Mouse (Mus musculus): ENCODE measurements around the gene Bmp2. TPM values are rescaled to one million over a fixed set of nuclear protein-coding genes. Genes with fewer than 3 reads are reported as not detected.

The Bmp2 gene
- total RNA-seq, 2 experiments from 2014 or later = 1.8 to 1.9 TPM

DNA sequence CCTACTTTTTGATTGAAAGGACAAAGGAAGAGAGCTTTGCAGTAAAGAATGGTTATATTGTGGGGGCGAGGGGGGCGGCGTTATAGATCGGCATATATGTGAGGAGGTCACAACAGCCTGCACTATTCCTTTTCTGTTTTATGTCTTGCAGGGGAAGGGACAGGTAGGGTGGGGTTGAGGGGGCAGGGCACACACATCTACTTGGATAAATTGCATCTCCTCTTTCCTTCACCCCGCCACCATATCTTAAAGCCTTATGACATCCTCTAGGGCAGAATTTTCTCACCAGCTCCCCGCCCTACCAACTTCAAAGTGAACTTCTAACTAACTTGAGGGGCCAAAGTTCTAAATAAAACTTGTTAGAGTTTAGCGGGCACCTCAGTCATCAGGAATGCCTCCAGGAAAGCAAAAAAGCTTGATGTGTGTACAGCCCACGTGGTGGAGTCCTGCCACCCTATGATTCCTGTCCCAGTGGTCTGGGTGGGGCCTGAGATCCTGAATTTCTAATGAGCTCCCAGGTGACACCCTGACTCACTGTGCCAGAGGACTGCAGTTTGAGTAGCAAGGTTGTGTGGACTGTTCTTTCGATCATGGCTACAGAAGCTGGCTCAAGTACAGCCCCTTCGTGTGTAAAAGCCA, 12.4 kb downstream of the Bmp2 start:
- DNase-seq = no peak
- intact Hi-C loops (cut with DNase I) = no loop called here

- intact Hi-C loops (cut with DNase I) = no loop called here
- no peak for DNase-seq
Observed at GRCm38 (mm10) chr2:133565424-133565823, 13.5 kb downstream of the Bmp2 start.

DNA sequence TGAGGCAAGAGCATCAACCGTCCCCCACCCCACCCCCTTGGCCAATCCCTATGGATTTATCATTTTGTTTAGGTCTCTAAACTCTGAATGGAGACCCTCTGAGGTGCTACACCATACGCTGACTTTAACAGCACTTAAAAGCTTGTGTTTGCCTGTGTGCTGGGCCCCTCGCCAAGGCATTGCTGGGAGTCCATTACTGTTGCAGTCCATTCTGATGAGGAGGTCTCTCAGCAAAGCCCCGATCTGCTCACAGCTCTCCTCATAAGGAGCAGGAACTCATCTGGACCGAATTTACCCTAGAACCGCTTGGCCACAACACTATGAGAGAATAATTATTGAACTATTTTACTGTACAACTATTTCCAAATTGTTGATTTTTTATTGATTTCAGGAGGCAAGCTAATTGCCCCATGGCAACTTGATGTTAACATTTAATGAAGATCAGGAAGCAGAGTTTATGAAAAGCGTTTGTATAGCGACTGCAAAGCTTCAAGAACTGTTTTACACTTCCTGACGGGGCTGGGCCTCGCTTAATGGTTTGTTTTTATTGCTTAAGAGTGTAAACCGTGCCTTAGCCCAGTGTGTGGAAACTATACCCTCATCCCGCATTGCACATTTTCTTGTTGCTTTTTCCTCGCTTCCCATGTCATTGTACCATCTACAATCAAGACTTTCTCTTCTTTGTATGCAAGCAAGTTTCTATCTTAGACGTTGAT, 14.2 kb downstream of the Bmp2 start:
- intact Hi-C loops (cut with DNase I) = no loop called here
- DNase-seq = no peak

- DNase-seq = peak in 1 of 2 experiments; percentile 4
- intact Hi-C loops (cut with DNase I) = no loop called here
Observed at GRCm38 (mm10) chr2:133591562-133592255, 39.8 kb downstream of the Bmp2 start.

Small RNAs within 50 kb of the gene (microRNA-seq; reads per million reads assigned to microRNA genes)
- 0 reads per million in 2 experiments for gene Mir3090 (ENCODE audit: borderline number of aligned reads in 2 of 2)

All from heart, postnatal 36 days (tissue).